Comparison of ENCODE assay signal across 7 mouse cellular contexts in the genomic region with DNA sequence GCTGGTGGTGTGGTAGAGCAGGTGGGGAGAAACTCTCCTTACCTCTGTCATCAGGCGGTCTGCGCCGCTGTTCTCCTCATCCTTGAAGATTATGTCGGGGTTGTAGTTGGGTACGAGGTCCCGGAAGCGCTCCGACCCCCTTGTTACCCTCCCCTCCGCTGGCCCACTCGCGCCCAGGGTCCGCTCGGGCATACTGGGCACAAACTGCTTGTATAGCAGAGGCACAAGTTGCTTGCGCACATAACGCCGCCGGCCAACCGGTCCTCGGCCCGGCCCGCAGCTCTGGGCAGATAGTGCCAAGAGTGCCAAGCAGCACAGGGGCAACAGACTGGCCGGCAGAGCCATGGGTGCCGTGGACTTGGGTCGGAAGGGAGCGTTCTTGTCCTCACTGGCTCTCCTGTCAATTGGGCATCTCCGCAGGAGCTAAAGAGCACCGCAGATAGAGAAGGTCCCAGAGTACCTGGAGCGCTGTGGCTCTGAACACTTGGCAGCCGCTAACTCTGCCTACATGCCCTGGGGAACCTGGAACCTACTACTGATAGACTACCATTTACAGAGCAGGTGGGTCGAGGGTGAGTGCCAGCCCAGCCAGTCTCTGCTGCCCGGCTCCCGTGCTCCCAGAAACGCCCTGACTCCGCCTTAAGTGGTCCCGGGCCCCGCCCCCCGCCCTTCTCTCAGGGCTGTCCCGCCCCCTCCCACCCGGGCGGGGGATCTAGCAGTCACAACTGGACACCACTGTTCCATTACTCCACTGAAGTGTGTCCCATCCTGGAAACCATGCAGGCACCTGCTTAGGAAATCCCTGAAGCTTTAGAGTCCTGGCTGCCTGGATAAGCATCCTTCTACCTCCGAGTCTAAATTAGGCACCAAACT. TPM values are rescaled to one million over a fixed set of nuclear protein-coding genes. Genes with fewer than 3 reads are reported as not detected.
A peak's percentile ranks its signal among the peaks of the same experiment; 100 is the strongest.
DNase-seq lines count a peak whose midpoint lies in the region; ATAC-seq and TF ChIP-seq lines count a peak whose summit lies in the region.

A gene (minus strand): TSS at position 613 of the 873 bp plus-strand sequence.

- H3K4me3 ChIP-seq in hindbrain, embryonic 12.5 days: peak within 1 kb of the TSS; percentile 25
- no peak within 1 kb of the TSS for H3K4me3 ChIP-seq in liver, embryonic 14.5 days (ENCODE audit: insufficient read depth in 1 of 2, low read depth in 2 of 2, low read length in 2 of 2)
- H3K4me3 ChIP-seq in stomach, embryonic 14.5 days (ENCODE audit: low read depth, low read length): peak within 1 kb of the TSS; percentile 22; the same call in 1 of the 2 replicates

- H3K27me3 ChIP-seq in hindbrain, embryonic 12.5 days: peaks cover 75% of the 10 kb centered on the region
- peaks cover 73% of the 10 kb centered on the region for H3K27me3 ChIP-seq in liver, embryonic 14.5 days (ENCODE audit: control insufficient read depth, insufficient read depth, low read length)
- H3K27me3 ChIP-seq in stomach, embryonic 14.5 days (ENCODE audit: control insufficient read depth, insufficient read depth, low read length): peaks cover 42% of the 10 kb centered on the region

- peaks cover 5% of the 10 kb centered on the region for H3K36me3 ChIP-seq in hindbrain, embryonic 12.5 days
- H3K36me3 ChIP-seq in liver, embryonic 14.5 days (replicated peaks; ENCODE audit: control insufficient read depth, insufficient read depth, low read depth): no peaks in the 10 kb centered on the region
- no peaks in the 10 kb centered on the region; the same call in 1 of the 2 replicates for H3K36me3 ChIP-seq in stomach, embryonic 14.5 days (ENCODE audit: control insufficient read depth, insufficient read depth, low read length)

- no peak within 1 kb of the TSS for H3K27ac ChIP-seq in hindbrain, embryonic 12.5 days
- no peak within 1 kb of the TSS for H3K27ac ChIP-seq in liver, embryonic 14.5 days
- no peak within 1 kb of the TSS for H3K27ac ChIP-seq in stomach, embryonic 14.5 days (ENCODE audit: low read length)

- peaks cover 43% of the 10 kb centered on the region for H3K4me1 ChIP-seq in hindbrain, embryonic 12.5 days
- peaks cover 5 to 7% of the 10 kb centered on the region in 2 experiments; a peak in 3 of 4 replicates for H3K4me1 ChIP-seq in liver, embryonic 14.5 days (replicated peaks; ENCODE audit: control insufficient read depth in 2 of 2, insufficient read depth in 2 of 2, low read length in 1 of 2)
- peaks cover 27% of the 10 kb centered on the region for H3K4me1 ChIP-seq in stomach, embryonic 14.5 days (ENCODE audit: control insufficient read depth, insufficient read depth, low read length)

- TF ChIP-seq CTCF in liver, embryonic 14.5 days (IDR thresholded peaks at IDR 0.05; ENCODE audit: low read depth): no peak

- peak within 1 kb of the TSS; percentile 45 for H3K4me2 ChIP-seq in hindbrain, embryonic 12.5 days (replicated peaks)
- peak within 1 kb of the TSS; percentile 8; the same call in 1 of the 2 replicates for H3K4me2 ChIP-seq in liver, embryonic 14.5 days (ENCODE audit: low read depth)
- H3K4me2 ChIP-seq in stomach, embryonic 14.5 days (replicated peaks; ENCODE audit: low read depth, low read length): peak within 1 kb of the TSS; percentile 35

- peak; percentile 60 for DNase-seq in MN1 (ENCODE audit: low spot score)
- DNase-seq in embryo, embryonic 10.5 days (ENCODE audit: low spot score): peak; percentile 63
- no peak for DNase-seq in liver, embryonic 14.5 days (ENCODE audit: low read depth in 3 of 3, low spot score in 3 of 3)
- no peak for DNase-seq in layer of hippocampus, adult 9-10 months (ENCODE audit: low spot score)

- H3K9ac ChIP-seq in hindbrain, embryonic 12.5 days: no peak within 1 kb of the TSS
- no peak within 1 kb of the TSS for H3K9ac ChIP-seq in liver, embryonic 14.5 days (replicated peaks)
- H3K9ac ChIP-seq in stomach, embryonic 14.5 days (replicated peaks; ENCODE audit: low read depth, low read length): no peak within 1 kb of the TSS

- no peak for TF ChIP-seq EP300 in liver, embryonic 14.5 days (IDR thresholded peaks at IDR 0.05; ENCODE audit: low read depth)

- WGBS in hindbrain, embryonic 12.5 days: 1% methylated on average over 41 of the region's 41 CpGs
- WGBS in liver, embryonic 14.5 days (ENCODE audit: insufficient replicate concordance): 2% methylated on average over 41 of the region's 41 CpGs
- WGBS in stomach, embryonic 14.5 days: 2% methylated on average over 41 of the region's 41 CpGs

- H3K9me3 ChIP-seq in hindbrain, embryonic 12.5 days (replicated peaks): no peaks in the 10 kb centered on the region
- no peaks in the 10 kb centered on the region for H3K9me3 ChIP-seq in liver, embryonic 14.5 days (ENCODE audit: control insufficient read depth, low read length)
- H3K9me3 ChIP-seq in stomach, embryonic 14.5 days (ENCODE audit: control insufficient read depth, low read depth, low read length): no peaks in the 10 kb centered on the region

- ATAC-seq in hindbrain, embryonic 12.5 days (ENCODE audit: low FRiP score): no peak
- no peak for ATAC-seq in liver, embryonic 14.5 days (ENCODE audit: insufficient read depth)
- ATAC-seq in stomach, embryonic 14.5 days (ENCODE audit: insufficient number of reproducible peaks, insufficient read depth, low FRiP score, low read depth): no peak
- no peak for ATAC-seq in CD4-positive, CD25-positive, alpha-beta regulatory T cell, adult 4 months

RNA-seq across cellular contexts. Expression of the gene that starts here (rescaled TPM):
- 0.84 and 1.1 TPM in 2 replicates for polyA plus RNA-seq in hindbrain, embryonic 12.5 days (2016; fragmentation: Nextera tagmentation; extraction: Ambion mirVana)
- polyA plus RNA-seq in liver, embryonic 14.5 days (2012; rRNA removed): 0.04 and 0.08 TPM in 2 replicates
- polyA plus RNA-seq in liver, embryonic 14.5 days (2014; fragmentation: Nextera tagmentation; extraction: Ambion mirVana): 0.09 TPM in 1 of 2 replicates, not detected in the other
- polyA plus RNA-seq in stomach, embryonic 14.5 days (2014; fragmentation: Nextera tagmentation; extraction: Ambion mirVana): 0.65 and 0.77 TPM in 2 replicates
- polyA plus RNA-seq in CD4-positive, CD25-positive, alpha-beta regulatory T cell, adult 4 months (2017; shearing (Covaris generic)): not detected

Comparison
In these comparisons a context has a peak if more than half of its experiments do, and no peak if none do; other contexts are left out.
1. DNase-seq: peak in MN1 (single experiment) and embryo, embryonic 10.5 days (single experiment); none in liver, embryonic 14.5 days (0 of 3) and layer of hippocampus, adult 9-10 months (single experiment).
2. H3K4me3 ChIP-seq: peak in hindbrain, embryonic 12.5 days (single experiment) and stomach, embryonic 14.5 days (single experiment); none in liver, embryonic 14.5 days (0 of 2).
3. Peak in every context shown above with its lines, with median percentiles within 50 percentile points of each other: H3K4me2 ChIP-seq.